Mouse (Mus musculus): Measurements from ENCODE around the gene Memo1.

- TF ChIP-seq EP300 (IDR thresholded peaks at IDR 0.05; ENCODE audit: low read depth in 1 of 2, low read length in 2 of 2) (no peak), POLR2A (IDR thresholded peaks at IDR 0.05; ENCODE audit: control insufficient read depth in 1 of 2, insufficient read depth in 1 of 2, low read depth in 1 of 2, low read length in 2 of 2, poor library complexity in 1 of 2) (no peak), CTCF (IDR thresholded peaks at IDR 0.05 in 2 of 3, conservative IDR thresholded peaks at IDR 0.05 in 1 of 3; ENCODE audit: control insufficient read depth in 1 of 3, insufficient read depth in 1 of 3, low read depth in 2 of 3, low read length in 3 of 3, poor library complexity in 1 of 3, severe bottlenecking in 1 of 3) (no peak), E2F4 (IDR thresholded peaks at IDR 0.05; ENCODE audit: borderline replicate concordance, low read depth, low read length) (no peak), POLR2AphosphoS2 (IDR thresholded peaks at IDR 0.05; ENCODE audit: low read length) (no peak), MAX (IDR thresholded peaks at IDR 0.05; ENCODE audit: low read length) (no peak), JUND (IDR thresholded peaks at IDR 0.05; ENCODE audit: low read depth, low read length) (no peak), GABPA (IDR thresholded peaks at IDR 0.05; ENCODE audit: low read depth, low read length) (no peak), RCOR1 (IDR thresholded peaks at IDR 0.05; ENCODE audit: low read depth, low read length) (no peak), RAD21 (IDR thresholded peaks at IDR 0.05; ENCODE audit: low read depth, low read length) (no peak), ETS1 (IDR thresholded peaks at IDR 0.05; ENCODE audit: low read depth, low read length) (no peak), SMC3 (IDR thresholded peaks at IDR 0.05; ENCODE audit: low read depth, low read length) (no peak), KAT2A (conservative IDR thresholded peaks at IDR 0.05; ENCODE audit: low read depth, low read length) (no peak), MXI1 (IDR thresholded peaks at IDR 0.05; ENCODE audit: low read depth, low read length) (no peak)
Observed at GRCm38 (mm10) chr17:74306021-74306420, 10.7 kb upstream of the Memo1 start.
